Mouse (Mus musculus): ENCODE measurements around the gene Ccm2. TPM values are rescaled to one million over a fixed set of nuclear protein-coding genes. Genes with fewer than 3 reads are reported as not detected.

The Ccm2 gene
- total RNA-seq, 1 experiment from 2014 or later = 172 TPM

- 0 out of 2 replicates have a peak, but pooled peaks have one; percentile 14 for ATAC-seq (replicated peaks; ENCODE audit: insufficient number of reproducible peaks, low FRiP score, low TSS enrichment, poor library complexity, severe bottlenecking)
These were observed 21.3 kb downstream of the Ccm2 start for GRCm38 (mm10) chr11:6567951-6568350.

- no peak; the same call in 1 of the 2 replicates for ATAC-seq (replicated peaks; ENCODE audit: insufficient number of reproducible peaks, low FRiP score, low TSS enrichment, poor library complexity, severe bottlenecking)
These were observed 22.1 kb downstream of the Ccm2 start for GRCm38 (mm10) chr11:6568584-6569409.

GRCm38 (mm10) chr11:6569410-6569777 lies 22.7 kb downstream of the Ccm2 start:
- ATAC-seq (replicated peaks; ENCODE audit: insufficient number of reproducible peaks, low FRiP score, low TSS enrichment, poor library complexity, severe bottlenecking) = no peak

- ATAC-seq (replicated peaks; ENCODE audit: insufficient number of reproducible peaks, low FRiP score, low TSS enrichment, poor library complexity, severe bottlenecking) = no peak
These were observed 29.5 kb downstream of the Ccm2 start for GRCm38 (mm10) chr11:6576151-6576550.

- ATAC-seq (replicated peaks; ENCODE audit: insufficient number of reproducible peaks, low FRiP score, low TSS enrichment, poor library complexity, severe bottlenecking) = no peak
These were observed 32.7 kb downstream of the Ccm2 start for GRCm38 (mm10) chr11:6579361-6579760.

GRCm38 (mm10) chr11:6580065-6580750 lies 33.5 kb downstream of the Ccm2 start:
- no peak for ATAC-seq (replicated peaks; ENCODE audit: insufficient number of reproducible peaks, low FRiP score, low TSS enrichment, poor library complexity, severe bottlenecking)

- ATAC-seq (replicated peaks; ENCODE audit: insufficient number of reproducible peaks, low FRiP score, low TSS enrichment, poor library complexity, severe bottlenecking) = no peak
These were observed 34.9 kb downstream of the Ccm2 start for GRCm38 (mm10) chr11:6581560-6581959.

- ATAC-seq (replicated peaks; ENCODE audit: insufficient number of reproducible peaks, low FRiP score, low TSS enrichment, poor library complexity, severe bottlenecking) = no peak
These were observed 39.1 kb downstream of the Ccm2 start for GRCm38 (mm10) chr11:6585748-6586147.

- peak; percentile 65 for ATAC-seq (replicated peaks; ENCODE audit: insufficient number of reproducible peaks, low FRiP score, low TSS enrichment, poor library complexity, severe bottlenecking)
These were observed 40.0 kb downstream of the Ccm2 start for GRCm38 (mm10) chr11:6586660-6587059.

- ATAC-seq (replicated peaks; ENCODE audit: insufficient number of reproducible peaks, low FRiP score, low TSS enrichment, poor library complexity, severe bottlenecking) = no peak
These were observed 40.7 kb downstream of the Ccm2 start for GRCm38 (mm10) chr11:6587249-6587940.

- ATAC-seq (replicated peaks; ENCODE audit: insufficient number of reproducible peaks, low FRiP score, low TSS enrichment, poor library complexity, severe bottlenecking) = no peak
These were observed 41.6 kb downstream of the Ccm2 start for GRCm38 (mm10) chr11:6588295-6588694.

- no peak for ATAC-seq (replicated peaks; ENCODE audit: insufficient number of reproducible peaks, low FRiP score, low TSS enrichment, poor library complexity, severe bottlenecking)
These were observed 43.2 kb downstream of the Ccm2 start for GRCm38 (mm10) chr11:6589838-6590237.

- ATAC-seq (replicated peaks; ENCODE audit: insufficient number of reproducible peaks, low FRiP score, low TSS enrichment, poor library complexity, severe bottlenecking) = peak; percentile 3
These were observed 44.4 kb downstream of the Ccm2 start for GRCm38 (mm10) chr11:6590933-6591675.

GRCm38 (mm10) chr11:6593406-6593805 lies 46.7 kb downstream of the Ccm2 start:
- no peak for ATAC-seq (replicated peaks; ENCODE audit: insufficient number of reproducible peaks, low FRiP score, low TSS enrichment, poor library complexity, severe bottlenecking)

GRCm38 (mm10) chr11:6594845-6595244 lies 48.2 kb downstream of the Ccm2 start:
- ATAC-seq (replicated peaks; ENCODE audit: insufficient number of reproducible peaks, low FRiP score, low TSS enrichment, poor library complexity, severe bottlenecking) = no peak

- ATAC-seq (replicated peaks; ENCODE audit: insufficient number of reproducible peaks, low FRiP score, low TSS enrichment, poor library complexity, severe bottlenecking) = no peak
These were observed 48.7 kb downstream of the Ccm2 start for GRCm38 (mm10) chr11:6595339-6595738.

GRCm38 (mm10) chr11:6596205-6596604 lies 49.5 kb downstream of the Ccm2 start:
- no peak for ATAC-seq (replicated peaks; ENCODE audit: insufficient number of reproducible peaks, low FRiP score, low TSS enrichment, poor library complexity, severe bottlenecking)

GRCm38 (mm10) chr11:6596616-6597015 lies 49.9 kb downstream of the Ccm2 start:
- no peak for ATAC-seq (replicated peaks; ENCODE audit: insufficient number of reproducible peaks, low FRiP score, low TSS enrichment, poor library complexity, severe bottlenecking)

- ATAC-seq (replicated peaks; ENCODE audit: insufficient number of reproducible peaks, low FRiP score, low TSS enrichment, poor library complexity, severe bottlenecking) = no peak
These were observed 50.8 kb downstream of the Ccm2 start for GRCm38 (mm10) chr11:6597523-6597922.
